Mouse (Mus musculus) ovary, adult 2 months (tissue): ENCODE results near the gene Nudt7. TPM values are rescaled to one million over a fixed set of nuclear protein-coding genes. Genes with fewer than 3 reads are reported as not detected.

Source experiments
- polyA plus RNA-seq: library from polyadenylated mRNA; depleted of rRNA; stranded (reverse); fragments of >200 nt; gene quantifications from 2 replicates; pipeline ENCODE4 v1.2.3, GENCODE M21; 2012; rRNA removed

Gene Nudt7
- polyA plus RNA-seq = 6.7 and 8.4 TPM in 2 replicates

GRCm38 (mm10) chr8:114133510-114134362 lies at the start of gene Nudt7:
Nudt7 (plus strand) TSS chr8:114133557.

Other genes starting within 250 kb of the Nudt7 start
- gene Vat1l, start 72.1 kb downstream of the Nudt7 start, polyA plus RNA-seq = not detected in 2 replicates